Mouse (Mus musculus) C2C12 (cell line): ENCODE data around the gene Tbcd. TPM values are rescaled to one million over a fixed set of nuclear protein-coding genes. Genes with fewer than 3 reads are reported as not detected.

Experiments used
- H3K27me3 ChIP-seq: one replicate; pipeline ENCODE4 v1.6.1; 2011; ENCODE audit not compliant: control insufficient read depth, insufficient read depth, insufficient read length
- H3K36me3 ChIP-seq: one replicate; pipeline ENCODE4 v1.6.1; 2011; ENCODE audit not compliant: control insufficient read depth, insufficient read depth
- H3K4me3 ChIP-seq: one replicate; pipeline ENCODE4 v1.5.1; 2011; ENCODE audit warnings: mild to moderate bottlenecking, control low read depth; ENCODE audit not compliant: poor library complexity, insufficient read depth, severe bottlenecking
- H3K79me2 ChIP-seq: one replicate; pipeline ENCODE4 v1.6.1; 2011; ENCODE audit not compliant: control insufficient read depth, insufficient read depth
- H3K79me3 ChIP-seq: one replicate; pipeline ENCODE4 v1.6.1; 2011; ENCODE audit warnings: low read depth, control low read depth
- H3ac ChIP-seq: one replicate; pipeline ENCODE3; 2011; ENCODE audit warnings: low read depth; ENCODE audit not compliant: control insufficient read depth, insufficient read length
- CEBPB ChIP-seq: IDR thresholded peaks from one replicate; pipeline ENCODE4 v1.6.1; 2011; ENCODE audit warnings: low read depth, mild to moderate bottlenecking, control low read depth, moderate library complexity
- CTCF ChIP-seq: IDR thresholded peaks from one replicate; pipeline ENCODE4 v1.5.1; 2011; ENCODE audit not compliant: control insufficient read depth, insufficient read depth, insufficient read length
- FOSL1 ChIP-seq: IDR thresholded peaks from one replicate; pipeline ENCODE4 v1.8.0; 2011; ENCODE audit warnings: mild to moderate bottlenecking, low read length; ENCODE audit not compliant: poor library complexity, insufficient read depth, severe bottlenecking
- MAX ChIP-seq: IDR thresholded peaks from one replicate; pipeline ENCODE4 v1.6.1; 2011; ENCODE audit warnings: mild to moderate bottlenecking, control low read depth
- MYOD1 ChIP-seq: IDR thresholded peaks from one replicate; pipeline ENCODE4 v1.6.1; 2011; ENCODE audit warnings: low read depth; ENCODE audit not compliant: control insufficient read depth, insufficient read length
- MYOG ChIP-seq: IDR thresholded peaks from one replicate; pipeline ENCODE4 v1.6.1; 2011; ENCODE audit not compliant: control insufficient read depth, insufficient read length; ENCODE audit errors: extremely low read depth
- USF1 ChIP-seq: IDR thresholded peaks from one replicate; pipeline ENCODE4 v1.6.1; 2011; ENCODE audit warnings: low read depth, mild to moderate bottlenecking, control low read depth, moderate library complexity
- polyA plus RNA-seq: library from polyadenylated mRNA; unstranded; fragments of >200 nt; fragmentation: generic; extraction: Trizol; gene quantifications from one replicate; pipeline ENCODE4 v1.2.1, GENCODE M21; 2012; ENCODE audit warnings: missing spikeins

Tbcd gene
- polyA plus RNA-seq, 1 experiment: 69.2 TPM

GRCm38 (mm10) chr11:121615961-121616485 is 164.3 kb downstream of the Tbcd start:
- no peaks in the 10 kb centered on the region for H3K79me3 ChIP-seq
- no peak overlapping the region for H3K4me3 ChIP-seq
- TF ChIP-seq CTCF (no peak), CEBPB (no peak), MAX (no peak), USF1 (no peak), MYOD1 (no peak), MYOG (no peak), FOSL1 (no peak)
- H3ac ChIP-seq: no peak overlapping the region
- H3K27me3 ChIP-seq: no peaks in the 10 kb centered on the region
- peaks cover 80% of the 10 kb centered on the region for H3K36me3 ChIP-seq
- no peaks in the 10 kb centered on the region for H3K79me2 ChIP-seq

GRCm38 (mm10) chr11:121616501-121616900 is 164.8 kb downstream of the Tbcd start:
- H3K27me3 ChIP-seq: no peaks in the 10 kb centered on the region
- no peaks in the 10 kb centered on the region for H3K79me3 ChIP-seq
- no peak overlapping the region for H3ac ChIP-seq
- no peak overlapping the region for H3K4me3 ChIP-seq
- H3K79me2 ChIP-seq: no peaks in the 10 kb centered on the region
- no peak for TF ChIP-seq MYOG
- TF ChIP-seq MYOD1: no peak
- no peak for TF ChIP-seq MAX
- TF ChIP-seq USF1: no peak
- no peak for TF ChIP-seq CEBPB
- TF ChIP-seq CTCF: no peak
- TF ChIP-seq FOSL1: no peak
- H3K36me3 ChIP-seq: peaks cover 76% of the 10 kb centered on the region

- Histone ChIP-seq H3K79me3 (no peaks in the 10 kb centered on the region), H3ac (no peak overlapping the region), H3K79me2 (no peaks in the 10 kb centered on the region), H3K27me3 (no peaks in the 10 kb centered on the region), H3K4me3 (no peak overlapping the region), H3K36me3 (peaks cover 75% of the 10 kb centered on the region)
- TF ChIP-seq FOSL1 (no peak), MYOG (no peak), MAX (no peak), CTCF (no peak)
These were observed 165.6 kb downstream of the Tbcd start for GRCm38 (mm10) chr11:121617371-121617770.

- Histone ChIP-seq H3ac (no peak overlapping the region), H3K27me3 (no peaks in the 10 kb centered on the region), H3K36me3 (peaks cover 35% of the 10 kb centered on the region), H3K79me2 (no peaks in the 10 kb centered on the region), H3K4me3 (no peak overlapping the region), H3K79me3 (no peaks in the 10 kb centered on the region)
- TF ChIP-seq FOSL1 (no peak), MAX (no peak), CEBPB (no peak), MYOD1 (no peak), MYOG (no peak), CTCF (no peak), USF1 (no peak)
These were observed 173.3 kb downstream of the Tbcd start for GRCm38 (mm10) chr11:121625007-121625406.

GRCm38 (mm10) chr11:121627521-121627920 is 175.8 kb downstream of the Tbcd start:
- H3K36me3 ChIP-seq: peaks cover 22% of the 10 kb centered on the region
- no peak for TF ChIP-seq MYOD1
- no peak for TF ChIP-seq USF1
- no peak for TF ChIP-seq MYOG
- no peak for TF ChIP-seq FOSL1
- no peak for TF ChIP-seq CTCF
- TF ChIP-seq MAX: no peak
- TF ChIP-seq CEBPB: no peak

GRCm38 (mm10) chr11:121629529-121629928 is 177.8 kb downstream of the Tbcd start:
- Histone ChIP-seq H3ac (no peak overlapping the region), H3K36me3 (peaks cover 17% of the 10 kb centered on the region), H3K79me3 (no peaks in the 10 kb centered on the region), H3K79me2 (no peaks in the 10 kb centered on the region), H3K4me3 (no peak overlapping the region), H3K27me3 (no peaks in the 10 kb centered on the region)
- TF ChIP-seq MAX (no peak), CEBPB (no peak), CTCF (no peak), MYOD1 (no peak), USF1 (no peak), FOSL1 (no peak), MYOG (no peak)

More at GRCm38 (mm10) chr11:121627521-121627920, 175.8 kb downstream of the Tbcd start:
- Histone ChIP-seq H3K79me3 (no peaks in the 10 kb centered on the region), H3ac (no peak overlapping the region), H3K27me3 (no peaks in the 10 kb centered on the region), H3K4me3 (no peak overlapping the region), H3K79me2 (no peaks in the 10 kb centered on the region)
